Mouse (Mus musculus) heart, adult 18-20 months (tissue): Measurements from ENCODE around the gene Pecr. TPM values are rescaled to one million over a fixed set of nuclear protein-coding genes. Genes with fewer than 3 reads are reported as not detected.
"Not testable (repeated sequence)": the region's sequence is repeated elsewhere in the genome, so short reads cannot be mapped to it uniquely, and the experiment has no call there.

ENCODE experiments used
- DNase-seq, 2 experiments: peaks; one replicate each; pipeline ENCODE4 v3.0.0; 2021 to 2022; ENCODE audit warnings: mixed read lengths in 1 of 2
- total RNA-seq, 2 experiments: library from RNA; stranded (reverse); gene quantifications; 2 replicates each; pipeline ENCODE4 v1.2.3; 2021

Gene Pecr
- total RNA-seq, 2 experiments from 2014 or later: 13.4 to 13.6 TPM

DNA sequence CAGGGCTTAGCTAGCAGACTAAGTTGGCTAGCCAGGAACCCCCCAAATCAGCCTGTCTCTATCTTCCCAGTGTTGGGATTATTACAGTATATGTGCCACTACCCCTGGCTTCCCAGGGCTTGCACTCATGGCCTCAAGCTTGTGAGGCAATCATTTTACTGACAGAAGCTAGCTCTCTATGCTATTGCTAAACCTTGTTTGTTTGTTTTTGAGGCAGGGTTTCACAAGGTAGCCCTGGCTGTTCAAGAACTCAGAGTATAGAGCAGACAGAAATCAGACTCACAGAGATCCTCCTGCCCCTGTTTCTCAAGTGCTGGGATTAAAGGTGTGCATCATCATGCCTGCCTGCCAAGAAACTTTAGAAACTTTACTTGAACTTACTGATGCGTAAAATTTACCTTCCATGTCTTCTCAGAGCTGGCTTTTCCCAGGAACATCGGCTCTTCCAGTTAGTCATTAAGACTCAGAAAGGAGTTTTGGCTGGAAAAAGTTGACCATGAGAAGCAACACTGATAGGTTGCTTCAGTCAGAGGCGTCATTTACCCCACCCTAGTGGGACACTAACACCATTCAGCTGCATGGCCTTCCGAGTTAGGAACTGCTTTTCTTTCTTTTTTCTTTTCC is 4.5 kb upstream of the Pecr start:
- DNase-seq: no peak

DNA sequence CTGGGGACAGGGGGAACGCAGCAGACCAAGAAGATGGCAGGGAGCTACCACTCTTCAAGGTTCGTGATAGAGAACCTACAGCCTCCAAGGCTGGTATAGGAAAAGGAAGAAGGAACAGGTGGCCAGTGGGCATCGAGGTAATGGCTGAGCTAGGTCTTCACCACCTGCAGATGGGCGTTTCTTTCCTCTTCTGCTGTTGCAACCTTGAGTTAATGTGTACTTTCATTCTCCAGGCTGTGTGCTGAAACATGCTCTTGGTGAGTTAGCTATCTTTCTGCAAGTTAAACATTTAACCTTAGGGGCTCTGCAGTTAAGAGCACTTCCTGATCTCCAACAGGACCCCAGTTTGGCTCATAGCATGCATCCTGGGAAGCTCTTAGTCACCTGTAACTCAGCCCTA is 3.8 kb upstream of the Pecr start:
- DNase-seq: no peak

DNA sequence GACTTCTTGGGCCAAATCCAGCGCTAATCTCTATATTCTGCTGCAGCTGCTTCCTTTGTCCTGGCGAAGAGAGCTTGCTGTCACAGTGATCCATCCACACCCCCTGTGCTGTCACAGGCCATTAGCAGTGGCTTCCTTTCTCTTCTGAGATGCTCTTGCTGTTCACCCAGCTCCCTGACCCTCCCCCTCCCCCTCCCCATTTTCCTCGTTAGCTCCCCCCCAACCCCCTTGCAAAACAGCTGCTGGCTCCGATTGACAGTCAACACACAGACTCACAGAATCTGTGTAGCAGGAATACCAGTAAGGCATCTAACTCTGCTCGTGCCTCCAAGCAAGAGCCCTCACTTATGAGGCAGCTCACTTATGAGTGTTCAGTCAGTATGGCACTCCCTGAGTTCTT is 2.8 kb upstream of the Pecr start:
- DNase-seq: no peak

DNA sequence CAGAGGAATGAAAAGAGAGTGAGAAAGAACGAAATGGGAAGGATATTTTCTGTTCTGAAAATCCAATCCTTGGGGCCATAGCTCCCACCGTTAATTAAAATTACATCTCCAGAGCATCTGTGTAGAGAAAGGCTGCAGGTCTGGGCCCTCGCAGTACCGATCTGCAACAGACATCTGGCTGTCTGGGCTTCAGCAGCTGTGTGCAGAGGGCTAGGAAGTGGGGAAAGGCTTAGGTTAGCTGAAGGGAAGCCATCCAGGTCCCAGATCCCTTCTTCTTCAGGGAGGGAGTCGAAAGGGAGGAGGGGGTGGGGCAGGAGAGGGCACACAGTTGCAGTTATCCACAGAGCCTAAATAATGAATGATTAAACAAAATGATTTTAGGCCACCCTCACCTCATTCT is 425 bp upstream of the Pecr start:
- no peak for DNase-seq

DNA sequence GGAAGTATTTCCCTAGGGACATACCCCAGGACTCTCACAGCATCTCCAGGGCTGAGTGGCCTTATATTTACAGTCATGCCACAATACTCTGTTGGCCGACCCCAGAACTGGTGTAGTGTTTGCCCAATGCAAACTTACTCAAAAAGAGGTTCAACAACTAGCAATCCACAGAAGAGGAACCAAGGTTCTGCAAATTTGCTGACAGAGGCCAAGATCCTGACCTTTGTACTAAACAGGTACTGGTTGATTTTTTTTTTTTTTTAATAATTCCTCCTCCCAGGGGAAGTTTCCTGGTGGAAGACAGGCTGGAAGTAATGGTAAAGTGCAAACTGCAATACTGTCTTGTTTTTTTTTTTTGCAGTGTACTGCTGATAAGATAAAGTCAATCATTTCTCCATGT is 1.5 kb downstream of the Pecr start:
- DNase-seq: no peak

DNA sequence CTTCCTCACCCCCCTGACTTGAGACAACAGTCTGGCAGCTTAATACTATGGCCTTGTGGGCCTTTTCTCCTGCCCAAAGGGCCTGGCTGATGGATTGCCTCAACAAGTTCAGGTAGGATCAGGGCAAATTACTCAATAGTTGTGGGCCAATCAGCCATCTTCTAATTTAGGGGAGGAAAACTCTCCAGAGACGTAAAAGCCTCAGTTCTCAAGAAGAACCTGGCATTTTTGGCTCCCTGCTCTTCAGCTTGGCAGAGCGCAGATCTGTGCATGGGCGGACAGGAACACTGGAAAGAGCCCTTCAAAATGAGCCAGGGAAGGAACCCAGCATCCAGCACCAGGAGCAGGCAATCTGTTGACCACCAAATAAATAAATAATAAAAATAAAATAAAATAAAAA is 6.0 kb downstream of the Pecr start:
- DNase-seq: no peak

DNA sequence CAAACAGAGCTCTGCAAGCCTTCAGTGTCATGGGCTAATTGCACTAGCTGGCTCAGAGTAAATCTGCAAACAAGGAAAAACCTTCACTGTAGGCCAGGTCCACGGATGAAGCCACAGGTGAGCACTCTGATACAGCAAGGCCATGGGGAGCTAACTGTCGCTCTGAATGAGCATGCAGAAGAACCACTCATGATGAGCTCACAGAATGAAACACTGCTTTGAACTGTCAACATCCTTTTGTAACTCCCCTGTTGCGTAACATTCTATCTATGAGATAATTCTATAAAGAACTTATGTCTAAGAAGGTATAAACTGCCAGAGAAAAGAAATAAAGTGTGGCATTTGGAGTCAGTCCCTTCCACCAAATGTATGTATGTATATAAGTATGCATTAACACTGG is 21.0 kb downstream of the Pecr start:
- DNase-seq: no peak

DNA sequence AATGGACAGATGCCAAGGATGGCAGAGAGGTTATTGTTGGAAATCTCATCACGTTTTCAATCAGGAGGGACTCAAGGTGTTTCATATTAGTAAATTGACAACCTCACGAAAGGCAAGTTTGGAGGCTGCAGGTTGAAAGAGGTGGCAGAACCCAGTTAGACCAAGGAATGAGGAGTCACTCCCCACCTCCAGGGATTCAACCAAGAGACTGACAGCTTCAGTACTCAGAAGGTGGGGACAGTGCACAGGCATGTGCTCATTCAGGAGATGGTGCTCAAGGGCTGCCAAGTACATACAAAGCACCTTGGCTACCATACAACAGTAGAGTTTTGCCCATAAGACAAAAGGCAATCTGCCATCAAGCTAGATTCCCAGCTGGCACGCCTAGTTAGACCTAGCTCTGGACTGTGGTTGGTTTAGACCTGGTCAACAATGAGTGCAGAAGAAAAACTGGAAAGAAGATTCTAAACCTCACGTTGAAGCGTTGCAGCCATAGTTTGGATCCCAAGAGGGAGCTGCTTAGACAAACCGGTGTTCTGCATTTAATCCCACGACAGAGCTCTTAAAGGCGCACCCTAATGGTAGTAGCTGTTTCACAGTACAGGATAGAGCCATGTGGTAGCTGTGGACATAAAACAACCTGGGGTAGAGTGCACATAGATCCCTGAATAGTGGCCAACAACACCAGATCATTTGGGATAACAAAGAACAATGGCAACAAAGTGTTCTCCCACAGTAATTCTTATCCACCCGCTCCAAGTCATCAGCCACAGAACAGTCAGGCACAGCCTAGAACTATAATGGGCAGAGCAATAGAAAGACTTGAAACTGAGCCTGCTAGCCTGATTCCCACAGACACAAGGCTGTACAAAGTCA is 27.5 kb downstream of the Pecr start:
- peak; percentile 31 to 37 for DNase-seq

DNA sequence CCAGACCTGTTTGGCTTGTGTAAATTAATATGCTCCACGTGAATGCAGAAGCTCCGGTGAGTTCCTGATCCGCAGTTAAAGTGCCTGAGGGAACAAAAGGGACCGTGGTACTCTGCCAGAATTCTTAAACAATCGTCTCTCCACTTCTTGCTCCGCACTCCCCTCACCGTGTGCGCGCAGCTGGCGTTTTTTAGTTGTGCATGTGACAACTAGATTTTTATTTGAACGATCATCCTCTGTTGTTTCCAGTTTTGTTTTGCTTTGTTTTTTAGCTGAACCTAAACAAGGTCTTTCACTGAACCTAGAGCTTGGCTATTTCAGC is 28.3 kb downstream of the Pecr start:
- DNase-seq: no peak

DNA sequence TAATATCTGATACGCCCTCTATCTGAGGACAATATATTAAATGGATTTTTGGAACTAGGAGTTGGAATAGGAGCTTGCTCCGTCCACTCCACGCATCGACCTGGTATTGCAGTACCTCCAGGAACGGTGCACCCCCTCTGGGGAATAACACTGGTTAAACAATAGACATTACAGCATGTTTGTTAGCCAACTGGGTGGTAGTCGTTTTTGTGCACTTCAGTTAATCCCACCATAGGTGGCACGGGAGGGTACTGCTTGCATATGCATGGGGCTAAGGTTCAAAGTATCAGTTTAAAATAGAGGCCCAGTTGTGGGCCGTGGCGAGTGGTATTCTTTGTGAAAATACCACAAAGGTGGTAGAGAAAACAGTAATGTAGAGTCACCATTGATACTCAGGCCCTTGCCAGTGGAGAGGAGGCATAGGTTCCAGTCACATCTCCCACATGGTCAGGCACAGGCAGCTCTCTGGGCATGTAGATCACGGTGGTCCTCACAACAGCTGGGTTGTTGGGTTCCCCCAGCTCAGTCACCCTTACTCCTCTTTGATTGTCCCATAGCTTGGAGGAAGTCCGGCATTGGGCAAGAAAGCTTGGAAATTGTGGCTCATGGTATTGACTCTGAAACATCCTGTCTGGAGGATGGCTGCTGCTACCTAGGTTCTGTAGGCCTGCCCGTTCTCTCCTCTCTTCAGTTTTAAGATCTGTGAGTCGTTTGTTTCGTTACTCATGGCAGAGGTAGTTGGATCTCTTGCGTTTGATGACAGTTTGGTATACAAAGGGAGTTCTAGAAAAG is 28.9 kb downstream of the Pecr start:
- DNase-seq: peak; percentile 49 to 50

DNA sequence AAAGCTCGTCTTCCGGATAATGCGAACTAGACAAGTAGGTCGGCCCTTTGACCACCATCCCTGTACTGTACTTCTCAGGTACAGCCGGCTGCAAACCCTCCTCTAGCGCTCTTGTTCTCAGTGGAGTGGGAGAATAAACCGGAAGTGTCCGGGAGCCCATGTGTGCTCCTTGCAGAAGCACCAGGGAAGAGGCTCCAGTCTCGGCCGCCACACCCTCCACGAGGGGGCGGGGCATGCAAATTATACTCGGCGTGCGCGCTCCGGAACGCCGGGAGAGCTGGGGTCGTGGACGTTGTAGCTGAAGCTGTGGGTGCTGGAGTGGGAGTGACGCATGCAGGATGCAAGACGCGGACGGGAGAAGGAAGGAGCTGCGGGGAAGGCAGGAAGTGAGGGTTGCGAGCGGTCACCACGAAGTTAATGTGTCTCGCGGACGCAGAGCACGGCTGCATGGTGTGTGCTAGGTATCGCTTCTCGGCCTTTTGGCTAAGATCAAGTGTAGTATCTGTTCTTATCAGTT is 29.5 kb downstream of the Pecr start:
- peak; percentile 92 to 95 for DNase-seq

DNA sequence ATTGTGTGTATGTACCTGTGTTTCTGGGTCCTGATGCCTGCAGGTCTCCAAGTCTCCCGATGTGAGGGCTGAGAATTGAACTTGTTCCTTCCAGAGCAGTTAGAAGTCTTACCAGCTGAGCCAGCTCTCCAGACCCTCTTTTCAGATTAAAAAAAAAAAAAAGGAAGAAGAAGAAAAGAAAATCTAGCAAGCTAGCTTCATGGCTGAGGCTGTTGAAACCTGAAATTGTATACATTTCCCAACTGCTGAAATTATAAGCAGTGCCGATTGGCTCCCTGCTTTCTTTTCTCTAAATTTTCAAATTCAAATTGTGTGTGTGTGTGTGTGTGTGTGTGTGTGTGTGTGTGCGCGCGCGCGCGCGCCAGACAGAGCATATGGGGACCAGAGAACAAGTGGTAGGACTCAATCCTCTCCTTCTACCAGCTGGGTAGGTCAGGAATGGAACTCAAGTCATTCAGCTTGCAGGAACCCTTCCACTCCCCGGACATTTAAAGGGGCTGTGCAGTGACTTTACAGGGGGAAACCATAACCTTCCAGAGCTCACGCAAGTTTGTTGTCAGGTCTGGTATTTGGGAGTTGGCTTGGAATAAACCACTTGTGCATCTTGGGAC is 30.1 kb downstream of the Pecr start:
- DNase-seq: no peak

DNA sequence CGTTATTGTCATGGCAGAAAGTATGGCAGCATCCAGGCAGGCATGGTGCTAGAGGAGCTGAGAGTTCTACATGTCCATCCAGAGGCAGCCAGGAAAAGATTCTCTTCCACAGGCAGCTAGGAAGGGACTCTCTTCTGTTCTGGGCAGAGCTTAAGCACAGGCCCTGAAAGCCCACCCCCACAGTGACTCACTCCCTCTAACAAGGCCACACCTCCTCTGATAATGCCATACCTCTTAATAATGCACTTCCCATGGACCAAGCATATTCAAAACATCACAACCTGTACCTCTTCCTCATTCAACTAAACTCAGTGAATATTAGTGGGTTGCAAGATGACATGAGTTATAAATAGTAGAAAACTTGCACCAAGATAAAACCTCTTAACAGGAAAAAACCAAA is 32.3 kb downstream of the Pecr start:
- DNase-seq: no peak

DNA sequence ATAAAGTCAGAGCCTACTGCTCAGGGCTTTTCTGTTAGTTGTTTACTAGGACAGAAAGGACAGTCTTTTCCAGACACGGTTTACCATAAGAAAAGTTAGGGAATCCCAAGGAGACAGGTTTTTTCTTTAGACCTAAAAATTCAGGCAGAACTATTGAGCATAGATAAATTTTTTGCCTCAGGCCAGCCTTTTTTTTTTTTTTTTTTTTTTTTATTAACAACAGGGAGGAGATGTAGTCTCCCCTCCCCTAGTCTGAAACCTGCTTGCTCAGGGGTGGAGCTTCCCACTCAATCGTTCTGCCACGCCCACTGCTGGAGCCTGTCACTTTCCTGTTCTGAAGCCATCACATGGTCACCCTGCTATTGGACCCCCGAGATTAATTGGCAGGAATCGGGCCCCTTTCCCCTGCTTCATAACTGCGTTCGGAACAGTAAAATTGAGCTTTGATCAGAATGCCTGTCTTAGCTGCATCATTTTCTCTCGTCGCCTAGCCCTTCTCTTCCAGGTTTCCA is 35.8 kb downstream of the Pecr start:
- not testable (repeated sequence) for DNase-seq

DNA sequence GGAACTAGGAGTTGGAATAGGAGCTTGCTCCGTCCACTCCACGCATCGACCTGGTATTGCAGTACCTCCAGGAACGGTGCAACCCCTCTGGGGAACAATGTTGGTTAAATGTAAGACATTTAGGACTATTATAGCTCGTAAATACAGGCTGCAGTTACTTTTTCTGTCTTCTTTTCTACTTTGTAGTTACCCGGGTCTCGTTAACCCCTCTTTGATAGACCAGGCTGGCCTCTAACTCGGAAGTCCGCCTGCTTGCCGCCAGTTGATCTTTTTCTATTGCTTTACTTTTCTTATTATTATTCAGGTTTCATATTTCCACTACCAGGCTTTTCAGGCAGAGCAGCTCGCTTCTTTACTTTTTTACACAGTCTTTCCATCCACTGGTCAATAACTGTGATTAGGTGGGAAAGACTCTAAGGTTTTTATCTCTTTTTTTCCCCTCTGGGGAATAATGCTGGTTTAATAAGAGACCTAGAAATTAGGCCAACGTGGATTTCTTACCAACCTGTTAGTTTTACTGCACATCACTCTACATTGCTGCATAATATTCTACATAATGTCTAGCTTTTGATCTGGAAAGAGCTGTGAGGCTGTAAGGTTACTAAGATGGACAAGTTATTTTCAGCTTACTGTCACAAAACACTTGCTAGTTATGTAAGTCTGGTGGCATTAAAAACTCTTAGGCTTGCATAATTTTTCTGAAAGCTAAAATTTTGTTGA is 39.6 kb downstream of the Pecr start:
- peak; percentile 21 to 42 for DNase-seq

DNA sequence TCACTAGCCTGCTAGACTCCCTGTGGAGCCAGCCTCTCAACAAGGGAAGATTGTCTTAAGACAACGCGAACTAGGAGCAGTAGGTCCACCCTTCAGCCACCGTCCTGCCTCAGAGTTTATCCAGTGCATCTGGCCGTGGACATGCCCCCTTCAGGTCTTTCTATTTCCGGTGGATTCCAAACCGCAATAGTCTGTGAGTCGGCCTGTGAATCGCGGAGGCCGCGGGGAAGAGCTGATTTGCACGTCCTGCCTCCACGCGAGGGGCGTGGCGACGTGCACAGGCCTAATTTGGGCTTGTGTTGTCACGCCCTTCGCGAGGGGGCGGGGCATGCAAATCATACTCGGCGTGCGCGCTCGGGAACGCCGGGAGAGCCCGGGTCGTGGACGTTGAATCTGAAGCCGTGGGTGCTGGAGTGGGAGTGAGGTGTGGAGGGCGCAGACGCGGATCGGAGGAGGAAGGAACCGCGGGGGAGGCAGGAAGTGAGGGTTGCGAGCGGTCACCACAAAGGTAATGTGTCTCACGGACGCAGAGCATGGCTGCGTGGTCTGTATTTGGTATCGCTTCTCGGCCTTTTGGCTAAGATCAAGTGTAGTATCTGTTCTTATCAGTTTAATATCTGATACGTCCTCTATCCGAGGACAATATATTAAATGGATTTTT is 40.3 kb downstream of the Pecr start:
- peak; percentile 96 to 98 for DNase-seq

DNA sequence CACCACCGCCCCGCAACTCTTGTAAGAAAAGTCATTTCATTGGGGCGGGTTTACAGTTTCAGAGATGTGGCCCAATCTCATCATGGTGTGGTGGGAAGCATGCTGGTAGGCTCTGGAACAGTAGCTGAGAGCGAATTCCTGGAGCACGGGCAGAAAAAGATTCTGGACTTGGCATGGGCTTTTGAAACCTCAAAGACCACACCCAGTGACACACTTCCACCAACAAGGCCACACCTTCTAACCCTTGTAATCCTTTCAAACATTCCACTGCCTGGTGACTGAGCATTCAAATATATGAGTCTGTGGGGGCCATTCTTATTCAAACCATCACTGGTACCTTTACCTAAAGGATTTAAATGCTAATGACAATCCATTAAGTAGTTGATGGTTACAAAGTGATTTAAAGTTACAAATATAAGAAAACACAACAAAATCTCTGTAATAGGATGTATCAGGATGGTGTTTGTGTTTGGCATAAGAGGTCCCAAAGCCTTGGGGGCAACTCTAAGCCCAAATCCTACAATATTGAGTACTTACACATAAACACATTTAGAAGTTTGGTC is 41.5 kb downstream of the Pecr start:
- no peak for DNase-seq

DNA sequence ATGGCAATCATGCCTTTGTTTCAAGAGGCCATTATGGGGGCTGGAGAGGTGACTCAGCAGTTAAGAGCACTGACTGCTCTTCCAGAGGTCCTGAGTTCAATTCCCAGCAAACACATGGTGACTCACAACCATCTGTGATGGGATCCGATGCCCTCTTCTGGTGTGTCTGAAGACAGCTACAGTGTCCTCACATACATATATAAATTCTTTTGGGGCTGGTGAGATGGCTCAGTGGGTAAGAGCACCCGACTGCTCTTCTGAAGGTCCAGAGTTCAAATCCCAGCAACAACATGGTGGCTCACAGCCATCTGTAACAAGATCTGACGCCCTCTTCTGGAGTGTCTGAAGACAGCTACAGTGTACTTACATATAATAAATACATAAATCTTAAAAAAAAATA is 45.0 kb downstream of the Pecr start:
- DNase-seq: not testable (repeated sequence)

DNA sequence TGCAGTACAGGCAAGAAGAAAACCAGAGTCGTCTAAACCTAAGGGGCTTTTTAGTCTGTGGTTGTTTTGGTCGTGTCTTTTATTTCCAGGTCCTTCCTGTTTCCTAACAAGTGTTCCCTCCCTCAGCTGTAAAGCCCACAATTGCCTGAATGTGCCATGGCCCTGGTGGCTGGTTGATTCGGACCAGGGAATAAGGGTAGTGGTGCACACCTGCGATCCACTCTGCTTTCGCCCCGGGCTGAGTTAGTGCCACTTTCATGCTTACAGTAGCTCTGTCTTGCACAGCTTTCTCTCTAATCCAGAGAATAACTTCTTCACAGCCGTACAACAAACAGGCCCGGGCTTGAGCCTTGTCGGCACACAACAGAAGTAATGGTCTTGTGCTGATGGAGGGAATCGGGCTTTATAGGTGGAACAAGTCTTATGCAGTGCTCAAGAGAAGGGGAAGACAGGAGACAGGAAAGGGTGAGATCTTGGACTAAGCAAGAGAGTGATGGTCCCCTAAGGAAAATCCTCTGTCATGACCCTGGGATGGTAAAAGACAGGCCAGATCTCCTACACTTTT is 46.0 kb downstream of the Pecr start:
- DNase-seq: no peak
